Mouse (Mus musculus) midbrain, embryonic 15.5 days (tissue): ENCODE measurements around the gene Plekha8. TPM values are rescaled to one million over a fixed set of nuclear protein-coding genes. Genes with fewer than 3 reads are reported as not detected.

Experiments
- ATAC-seq: fragments of 200-750 bp; cut with Nextera tagmentation; replicated peaks from 2 replicates; pipeline ENCODE4 v1.8.0; 2017; ENCODE audit warnings: moderate TSS enrichment
- H3K27ac ChIP-seq: fragments of 300-500 bp; sonication (generic); 2 replicates; pipeline ENCODE4 v1.5.1; 2015; ENCODE audit warnings: mild to moderate bottlenecking, inconsistent platforms
- H3K27me3 ChIP-seq: fragments of 300-500 bp; sonication (generic); replicated peaks from 2 replicates; pipeline ENCODE4 v1.6.1; 2015; ENCODE audit warnings: inconsistent platforms
- H3K36me3 ChIP-seq: fragments of 300-500 bp; sonication (generic); replicated peaks from 2 replicates; pipeline ENCODE4 v1.6.1; 2015; ENCODE audit warnings: inconsistent platforms
- H3K4me1 ChIP-seq: fragments of 300-500 bp; sonication (generic); 2 replicates; pipeline ENCODE4 v1.6.1; 2015; ENCODE audit warnings: inconsistent platforms
- H3K4me2 ChIP-seq: fragments of 300-500 bp; sonication (generic); 2 replicates; pipeline ENCODE4 v1.6.1; 2015; ENCODE audit warnings: inconsistent platforms, mild to moderate bottlenecking, moderate library complexity
- H3K4me3 ChIP-seq: fragments of 300-500 bp; sonication (generic); 2 replicates; pipeline ENCODE4 v1.5.1; 2015; ENCODE audit warnings: mild to moderate bottlenecking, inconsistent platforms
- H3K9ac ChIP-seq: fragments of 300-500 bp; sonication (generic); 2 replicates; pipeline ENCODE4 v1.6.1; 2015; ENCODE audit warnings: mild to moderate bottlenecking, inconsistent platforms
- H3K9me3 ChIP-seq: fragments of 300-500 bp; sonication (generic); 2 replicates; pipeline ENCODE4 v1.6.1; 2016; ENCODE audit warnings: inconsistent platforms
- WGBS: fragments of 180-500 bp; shearing (Covaris S2); methylation state at CpG from one replicate; pipeline ENCODE4 v1.1.7; 2015; ENCODE audit warnings: mixed read lengths; 5-methylcytosine and 5-hydroxymethylcytosine counted together
- polyA plus RNA-seq: library from polyadenylated mRNA; unstranded; fragments of >200 nt; fragmentation: Nextera tagmentation; extraction: Ambion mirVana; gene quantifications from 2 replicates; pipeline ENCODE4 v1.2.1, GENCODE M21; 2015

Gene Plekha8
- polyA plus RNA-seq, 1 experiment from 2014 or later, result 10.5 TPM

DNA sequence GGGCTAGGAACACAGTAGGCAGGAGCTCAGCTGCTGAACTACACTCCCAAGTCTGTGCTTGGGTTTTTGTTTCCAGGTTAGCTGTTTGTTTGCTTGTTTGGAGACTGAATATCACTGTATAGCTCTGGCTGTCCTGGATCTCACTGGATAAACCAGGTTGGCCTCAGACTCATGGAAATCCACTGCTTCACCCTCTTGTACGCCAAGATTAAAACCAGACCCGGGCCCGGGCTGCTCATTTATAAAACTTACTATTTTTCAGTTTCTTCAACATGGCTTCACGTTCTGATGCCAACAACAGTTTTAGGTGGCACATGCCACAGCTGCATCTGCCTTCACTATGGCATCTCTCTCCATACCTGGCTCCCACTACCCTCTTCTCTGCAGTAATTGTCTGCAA, 31.4 kb upstream of the Plekha8 start:
- no peak overlapping the region for H3K27ac ChIP-seq
- H3K4me3 ChIP-seq, result 0 out of 2 replicates have a peak overlapping the region, but pooled peaks have one; percentile 1
- no peaks in the 10 kb centered on the region for H3K9me3 ChIP-seq
- no peak overlapping the region for H3K9ac ChIP-seq
- no peak for ATAC-seq
- H3K36me3 ChIP-seq, result no peaks in the 10 kb centered on the region
- 87% methylated on average over 4 of the region's 4 CpGs for WGBS
- H3K4me1 ChIP-seq, result peaks cover 42% of the 10 kb centered on the region
- H3K27me3 ChIP-seq, result no peaks in the 10 kb centered on the region
- peak overlapping the region; percentile 56 for H3K4me2 ChIP-seq

- Histone ChIP-seq H3K27me3 (no peaks in the 10 kb centered on the region), H3K4me1 (peaks cover 44% of the 10 kb centered on the region), H3K9me3 (no peaks in the 10 kb centered on the region), H3K4me2 (peak overlapping the region; percentile 56), H3K4me3 (peak overlapping the region; percentile 70), H3K9ac (peak overlapping the region; percentile 80), H3K36me3 (no peaks in the 10 kb centered on the region), H3K27ac (peak overlapping the region; percentile 94)
- 26% methylated on average over 9 of the region's 9 CpGs for WGBS
- no peak for ATAC-seq
These were observed 30.4 kb upstream of the Plekha8 start for GRCm38 (mm10) chr6:54564506-54564991.

- H3K4me2 ChIP-seq, result peak overlapping the region; percentile 56
These were observed 29.9 kb upstream of the Plekha8 start for GRCm38 (mm10) chr6:54565012-54565411.

DNA sequence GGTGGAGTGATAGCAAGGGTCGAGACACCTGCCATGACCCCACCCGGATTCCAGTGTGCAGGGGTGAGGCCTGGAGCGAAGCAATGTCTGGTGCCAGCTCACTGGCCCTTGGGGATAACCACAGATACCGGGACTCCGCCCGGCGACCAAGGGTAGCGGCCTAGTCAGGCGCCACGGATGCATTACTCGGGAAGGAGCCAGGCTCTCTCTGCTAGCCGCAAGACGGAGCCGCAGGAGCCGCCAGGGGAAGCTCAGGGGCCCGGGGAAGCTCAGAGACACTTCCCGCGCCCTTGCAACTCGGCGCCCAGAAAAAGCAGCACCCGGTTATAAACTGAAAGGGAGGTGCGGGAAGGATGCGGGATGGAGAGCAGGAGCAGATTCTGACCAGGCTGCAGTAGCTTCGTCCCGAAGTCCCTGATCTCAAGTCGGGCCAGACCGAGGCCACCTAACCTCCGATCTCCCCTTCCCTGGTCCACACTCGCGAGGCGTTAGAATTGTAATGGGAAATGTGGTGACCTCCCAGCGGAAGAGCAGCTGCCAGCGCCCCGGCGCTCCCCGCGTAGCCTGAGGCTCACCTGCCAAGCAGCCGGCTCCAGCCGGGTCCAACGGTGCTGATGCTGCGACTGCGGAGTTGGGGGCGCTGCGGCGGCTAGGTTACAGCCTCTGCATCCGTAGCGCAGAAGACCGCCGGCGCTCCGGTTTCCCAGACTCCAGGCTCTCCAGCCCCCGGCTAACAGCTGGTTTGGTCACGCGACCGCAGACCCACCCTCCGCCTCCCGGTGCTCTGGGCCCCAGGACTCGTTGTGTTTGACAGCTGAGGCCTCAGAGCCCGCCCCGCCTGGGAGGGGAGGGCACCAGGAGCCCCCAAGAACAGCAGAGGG, 29.0 kb upstream of the Plekha8 start, which contains the start of gene Scrn1:
Gene Scrn1 (minus strand): TSS at position 825 of the 881 bp plus-strand sequence.
- H3K4me3 ChIP-seq, result peak within 1 kb of the TSS; percentile 70
- no peaks in the 10 kb centered on the region for H3K36me3 ChIP-seq
- H3K4me1 ChIP-seq, result peaks cover 45% of the 10 kb centered on the region
- H3K27me3 ChIP-seq, result no peaks in the 10 kb centered on the region
- ATAC-seq, result peak; percentile 86
- peak within 1 kb of the TSS; percentile 56 for H3K4me2 ChIP-seq
- H3K9ac ChIP-seq, result peak within 1 kb of the TSS; percentile 80
- peak within 1 kb of the TSS; percentile 94 for H3K27ac ChIP-seq
- H3K9me3 ChIP-seq, result no peaks in the 10 kb centered on the region
- under 1% methylated on average over 60 of the region's 60 CpGs for WGBS

More at GRCm38 (mm10) chr6:54565012-54565411, 29.9 kb upstream of the Plekha8 start:
- no peaks in the 10 kb centered on the region for H3K27me3 ChIP-seq
- peak overlapping the region; percentile 80 for H3K9ac ChIP-seq
- H3K36me3 ChIP-seq, result no peaks in the 10 kb centered on the region
- peak; percentile 68 for ATAC-seq
- peak overlapping the region; percentile 70 for H3K4me3 ChIP-seq
- peaks cover 45% of the 10 kb centered on the region for H3K4me1 ChIP-seq
- no peaks in the 10 kb centered on the region for H3K9me3 ChIP-seq
- H3K27ac ChIP-seq, result peak overlapping the region; percentile 94
- 4% methylated on average over 3 of the region's 3 CpGs for WGBS

- Histone ChIP-seq H3K9ac (peak overlapping the region; percentile 80), H3K36me3 (no peaks in the 10 kb centered on the region), H3K4me3 (peak overlapping the region; percentile 70), H3K9me3 (no peaks in the 10 kb centered on the region), H3K27ac (peak overlapping the region; percentile 94), H3K4me2 (peak overlapping the region; percentile 56), H3K27me3 (no peaks in the 10 kb centered on the region), H3K4me1 (peaks cover 45% of the 10 kb centered on the region)
- WGBS, result 4% methylated on average over 6 of the region's 6 CpGs
- ATAC-seq, result no peak; the same call in 1 of the 2 replicates
These were observed 28.4 kb upstream of the Plekha8 start for GRCm38 (mm10) chr6:54566546-54566919.

- no peaks in the 10 kb centered on the region for H3K36me3 ChIP-seq
- H3K4me1 ChIP-seq, result peaks cover 31% of the 10 kb centered on the region
- no peak overlapping the region for H3K9ac ChIP-seq
- peak overlapping the region; percentile 66 for H3K27ac ChIP-seq
- peak overlapping the region; percentile 28; the same call in 1 of the 2 replicates for H3K4me2 ChIP-seq
- H3K27me3 ChIP-seq, result no peaks in the 10 kb centered on the region
- H3K4me3 ChIP-seq, result no peak overlapping the region
- no peaks in the 10 kb centered on the region for H3K9me3 ChIP-seq
- no peak for ATAC-seq
- 17% methylated on average over 7 of the region's 7 CpGs for WGBS
These were observed 25.1 kb upstream of the Plekha8 start for GRCm38 (mm10) chr6:54569776-54570175.

DNA sequence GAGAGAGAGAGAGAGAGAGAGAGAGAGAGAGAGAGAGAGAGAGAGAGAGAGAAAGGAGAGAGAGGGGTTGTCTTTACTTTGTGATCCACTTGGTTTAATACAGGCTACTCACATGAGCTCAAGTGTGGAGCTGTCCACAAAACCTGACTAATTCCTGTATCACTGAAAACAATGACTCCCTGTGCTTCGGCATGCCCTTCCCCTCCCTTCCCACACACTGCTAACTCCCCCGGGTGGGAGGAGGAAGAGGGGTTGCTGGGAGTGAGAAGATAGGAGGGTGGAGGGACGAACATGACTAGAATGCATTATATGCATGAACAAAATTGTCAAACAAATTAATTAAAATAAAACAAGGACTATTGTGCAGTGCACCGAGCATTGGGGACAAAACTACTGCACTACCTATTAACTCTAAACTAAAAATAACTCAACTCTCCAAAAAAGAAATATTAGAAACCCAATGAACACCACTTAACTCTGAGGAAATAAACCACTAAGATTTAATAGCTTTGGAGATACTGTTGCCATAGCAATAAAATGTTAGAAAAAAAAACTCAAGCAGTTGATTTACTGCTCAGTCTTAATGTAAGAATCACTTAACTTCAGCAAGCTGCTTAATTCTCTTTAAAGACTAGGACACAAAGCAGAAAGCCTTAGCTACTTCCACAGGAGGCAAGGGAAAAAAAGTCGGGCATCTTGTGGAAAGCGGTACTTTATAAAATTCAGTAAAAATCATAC, 21.5 kb upstream of the Plekha8 start:
- WGBS, result 15% methylated on average over 6 of the region's 6 CpGs

DNA sequence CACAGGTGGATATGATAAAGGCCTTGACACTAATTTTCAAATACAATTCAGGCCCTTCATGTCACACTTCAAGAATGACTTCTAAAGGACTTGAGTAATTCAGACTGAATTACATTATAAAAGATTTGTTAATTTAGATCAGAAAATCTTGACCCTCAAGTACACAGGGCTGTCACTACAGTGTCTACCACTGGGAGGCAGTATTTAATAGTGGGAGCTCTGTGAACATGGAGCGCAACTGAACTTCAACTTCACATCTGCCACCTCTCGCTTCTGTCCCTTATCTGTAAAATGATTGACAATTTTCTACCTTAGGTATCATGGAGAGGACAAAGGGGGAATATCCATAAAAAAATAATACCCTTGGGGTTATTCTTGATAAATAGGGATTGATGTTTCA, 8.7 kb upstream of the Plekha8 start:
- Histone ChIP-seq H3K27me3 (no peaks in the 10 kb centered on the region), H3K4me1 (no peaks in the 10 kb centered on the region), H3K36me3 (no peaks in the 10 kb centered on the region), H3K9me3 (no peaks in the 10 kb centered on the region), H3K4me3 (no peak overlapping the region), H3K27ac (no peak overlapping the region), H3K9ac (no peak overlapping the region), H3K4me2 (no peak overlapping the region)
- no peak for ATAC-seq
- WGBS, result 16% methylated on average over 2 of the region's 2 CpGs

More for the DNA sequence above, 21.5 kb upstream of the Plekha8 start:
- Histone ChIP-seq H3K9me3 (no peaks in the 10 kb centered on the region), H3K4me1 (peaks cover 15% of the 10 kb centered on the region), H3K27me3 (no peaks in the 10 kb centered on the region), H3K4me2 (peak overlapping the region; percentile 14; the same call in 1 of the 2 replicates), H3K36me3 (no peaks in the 10 kb centered on the region), H3K27ac (no peak overlapping the region), H3K9ac (no peak overlapping the region), H3K4me3 (no peak overlapping the region)
- 0 out of 2 replicates have a peak, but pooled peaks have one; percentile 41 for ATAC-seq

DNA sequence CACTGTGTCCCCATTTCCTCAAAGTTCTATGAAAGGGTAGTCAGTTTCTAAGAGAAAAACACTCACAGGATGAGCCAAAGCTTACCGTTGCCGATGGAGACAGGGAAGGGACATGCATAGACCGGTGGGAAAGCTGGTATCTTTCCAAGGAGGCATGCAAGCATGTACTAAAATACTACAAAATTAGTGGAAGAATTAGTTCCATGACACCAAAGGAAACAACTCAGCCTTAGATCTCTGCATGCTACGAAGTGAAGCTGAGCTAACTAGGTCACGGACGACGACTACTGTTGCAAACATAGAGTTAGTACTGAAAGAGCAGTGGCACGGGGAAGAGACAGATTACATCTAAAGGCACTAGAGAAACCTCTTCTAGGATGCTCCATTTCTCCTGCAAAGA, 8.0 kb upstream of the Plekha8 start:
- Histone ChIP-seq H3K9ac (no peak overlapping the region), H3K9me3 (no peaks in the 10 kb centered on the region), H3K4me2 (no peak overlapping the region), H3K27ac (no peak overlapping the region), H3K27me3 (no peaks in the 10 kb centered on the region), H3K4me1 (peaks cover 2% of the 10 kb centered on the region; the same call in 1 of the 2 replicates), H3K4me3 (no peak overlapping the region), H3K36me3 (no peaks in the 10 kb centered on the region)
- WGBS, result 69% methylated on average over 8 of the region's 8 CpGs
- ATAC-seq, result no peak

GRCm38 (mm10) chr6:54587683-54588082, 7.2 kb upstream of the Plekha8 start:
- H3K9ac ChIP-seq, result no peak overlapping the region
- ATAC-seq, result no peak
- no peaks in the 10 kb centered on the region for H3K27me3 ChIP-seq
- no peak overlapping the region for H3K4me3 ChIP-seq
- no peak overlapping the region for H3K4me2 ChIP-seq
- no peaks in the 10 kb centered on the region for H3K36me3 ChIP-seq
- H3K9me3 ChIP-seq, result no peaks in the 10 kb centered on the region
- 86% methylated on average over 4 of the region's 4 CpGs for WGBS
- no peak overlapping the region for H3K27ac ChIP-seq
- peaks cover 7% of the 10 kb centered on the region; the same call in 1 of the 2 replicates for H3K4me1 ChIP-seq

GRCm38 (mm10) chr6:54588212-54588611, 6.7 kb upstream of the Plekha8 start:
- H3K4me1 ChIP-seq, result peaks cover 9% of the 10 kb centered on the region; the same call in 1 of the 2 replicates
- no peaks in the 10 kb centered on the region for H3K9me3 ChIP-seq
- 40% methylated on average over 1 of the region's 1 CpGs for WGBS

GRCm38 (mm10) chr6:54590691-54591090, 4.2 kb upstream of the Plekha8 start:
- no peak overlapping the region for H3K27ac ChIP-seq

More at GRCm38 (mm10) chr6:54588212-54588611, 6.7 kb upstream of the Plekha8 start:
- Histone ChIP-seq H3K4me2 (no peak overlapping the region), H3K4me3 (no peak overlapping the region), H3K27ac (no peak overlapping the region), H3K9ac (no peak overlapping the region), H3K27me3 (no peaks in the 10 kb centered on the region), H3K36me3 (no peaks in the 10 kb centered on the region)
- ATAC-seq, result no peak

More at GRCm38 (mm10) chr6:54590691-54591090, 4.2 kb upstream of the Plekha8 start:
- Histone ChIP-seq H3K4me1 (peaks cover 22% of the 10 kb centered on the region), H3K27me3 (no peaks in the 10 kb centered on the region), H3K4me2 (no peak overlapping the region), H3K4me3 (no peak overlapping the region), H3K36me3 (no peaks in the 10 kb centered on the region), H3K9me3 (no peaks in the 10 kb centered on the region), H3K9ac (no peak overlapping the region)
- no peak for ATAC-seq
- 92% methylated on average over 2 of the region's 2 CpGs for WGBS
